Mouse (Mus musculus) heart, adult 2 months (tissue): Measurements from ENCODE around the gene Zfhx3. TPM values are rescaled to one million over a fixed set of nuclear protein-coding genes. Genes with fewer than 3 reads are reported as not detected.

ENCODE experiments used
- DNase-seq, 2 experiments: peaks; one replicate each; pipeline ENCODE4 v3.0.0; 2021
- H3K27ac ChIP-seq: fragments of 200-600 bp; 2 replicates; pipeline ENCODE4 v1.8.1; 2022
- H3K27me3 ChIP-seq: fragments of 200-500 bp; 2 replicates; pipeline ENCODE4 v1.6.1; 2012; ENCODE audit warnings: mild to moderate bottlenecking, low read length, inconsistent platforms, mixed read lengths; ENCODE audit not compliant: control insufficient read depth, insufficient read depth
- H3K36me3 ChIP-seq: fragments of 200-500 bp; 2 replicates; pipeline ENCODE4 v1.6.1; 2012; ENCODE audit warnings: low read length, inconsistent platforms; ENCODE audit not compliant: control insufficient read depth, insufficient read depth
- H3K4me1 ChIP-seq: fragments of 200-500 bp; 2 replicates; pipeline ENCODE4 v1.6.1; 2011; ENCODE audit warnings: low read length; ENCODE audit not compliant: control insufficient read depth, insufficient read depth
- H3K4me3 ChIP-seq: fragments of 200-600 bp; 2 replicates; pipeline ENCODE4 v1.8.1; 2022
- H3K79me2 ChIP-seq: fragments of 200-500 bp; replicated peaks from 2 replicates; pipeline ENCODE4 v1.6.1; 2012; ENCODE audit warnings: mild to moderate bottlenecking, inconsistent platforms, low read length, moderate library complexity, mixed read lengths; ENCODE audit not compliant: control insufficient read depth, insufficient read depth
- H3K9ac ChIP-seq: fragments of 200-500 bp; 2 replicates; pipeline ENCODE4 v1.6.1; 2012; ENCODE audit warnings: low read depth, mild to moderate bottlenecking, control low read depth, inconsistent platforms, low read length, mixed read lengths
- CTCF ChIP-seq: fragments of 200-600 bp; IDR thresholded peaks from 2 replicates; pipeline ENCODE4 v1.8.1; 2022; ENCODE audit warnings: antibody characterized with exemption, mild to moderate bottlenecking, moderate library complexity
- EP300 ChIP-seq: fragments of 200-500 bp; IDR thresholded peaks from 2 replicates; pipeline ENCODE4 v1.6.1; 2011; ENCODE audit warnings: low read depth, low read length, control low read depth; ENCODE audit not compliant: insufficient read depth
- POLR2A ChIP-seq: fragments of 200-500 bp; IDR thresholded peaks from 2 replicates; pipeline ENCODE4 v1.6.1; 2011; ENCODE audit warnings: mild to moderate bottlenecking, low read depth, low read length, control low read depth; ENCODE audit not compliant: insufficient read depth
- WGBS: fragments of 180-500 bp; shearing (Covaris S2); methylation state at CpG from one replicate; pipeline ENCODE4 v1.1.7; 2018; 5-methylcytosine and 5-hydroxymethylcytosine counted together
- intact Hi-C: fragments of 180-260 bp; cut with DNase I; formaldehyde crosslinking; loops from one replicate; pipeline ENCODE4 v1.15.1; 2025
- polyA plus RNA-seq: library from polyadenylated mRNA; depleted of rRNA; stranded (reverse); fragments of >200 nt; gene quantifications from 2 replicates; pipeline ENCODE4 v1.2.3, GENCODE M21; 2012
- total RNA-seq, 2 experiments: library from RNA; stranded (reverse); gene quantifications; 2 replicates each; pipeline ENCODE4 v1.2.3; 2021

Zfhx3 gene
- total and polyA plus RNA-seq, 3 experiments, result 1.8 to 8.3 (median 6.9) TPM

DNA sequence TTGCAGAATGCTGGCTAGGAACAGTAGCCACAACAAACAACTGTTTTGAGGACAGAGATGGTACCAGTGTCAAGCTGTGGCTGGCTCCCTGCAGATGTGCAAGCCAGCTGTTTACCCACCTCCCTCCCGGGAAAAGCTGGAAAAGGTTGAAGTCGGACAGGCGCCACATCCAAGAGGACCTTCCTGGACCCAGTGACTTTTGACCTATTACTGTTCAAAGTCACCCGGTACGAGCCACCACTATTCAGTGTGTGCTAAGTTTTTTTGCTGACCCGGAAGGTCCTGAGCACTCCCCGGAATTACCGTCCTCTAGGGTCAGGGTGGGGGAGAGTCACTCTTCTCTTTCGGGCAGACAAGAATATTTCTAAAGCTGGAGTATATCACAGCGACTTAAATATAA, 818.3 kb downstream of the Zfhx3 start:
- Histone ChIP-seq H3K27me3 (no peaks in the 10 kb centered on the region), H3K4me1 (peaks cover 7% of the 10 kb centered on the region), H3K36me3 (no peaks in the 10 kb centered on the region), H3K9ac (no peak overlapping the region), H3K4me3 (no peak overlapping the region), H3K27ac (no peak overlapping the region), H3K79me2 (no peaks in the 10 kb centered on the region)
- 89% methylated on average over 10 of the region's 10 CpGs for WGBS
- no peak for TF ChIP-seq EP300
- TF ChIP-seq CTCF, result no peak
- TF ChIP-seq POLR2A, result no peak
- intact Hi-C loops, result loop anchor here (5.0 kb wide), 1 partner anchor 43 kb away; no protein-coding TSS in a partner anchor
- DNase-seq, result no peak

DNA sequence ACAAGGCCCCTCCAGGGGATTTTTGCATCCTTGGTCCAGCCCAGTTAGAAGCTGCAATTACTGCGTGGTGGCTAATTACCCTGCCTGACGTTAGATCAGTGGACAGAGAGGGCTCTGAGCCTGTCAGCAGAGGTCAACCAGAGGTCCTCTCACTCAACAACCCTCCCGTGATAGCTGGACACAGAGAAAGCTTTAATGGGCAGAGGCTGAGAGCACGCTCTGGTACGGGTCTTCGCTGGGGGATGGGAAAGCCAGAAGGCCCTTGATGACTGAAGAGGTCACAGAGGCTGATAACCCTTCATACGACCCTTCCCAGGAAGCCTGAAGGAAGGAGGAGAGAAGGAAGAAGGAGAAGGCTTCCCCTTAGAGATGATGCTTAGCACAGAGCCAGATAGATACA, 820.1 kb downstream of the Zfhx3 start:
- no peaks in the 10 kb centered on the region for H3K27me3 ChIP-seq
- no peaks in the 10 kb centered on the region for H3K36me3 ChIP-seq
- H3K4me1 ChIP-seq, result peaks cover 6% of the 10 kb centered on the region
- DNase-seq, result no peak
- WGBS, result 44% methylated on average over 7 of the region's 7 CpGs
- no peak overlapping the region for H3K27ac ChIP-seq
- H3K4me3 ChIP-seq, result no peak overlapping the region
- H3K9ac ChIP-seq, result no peak overlapping the region
- H3K79me2 ChIP-seq, result no peaks in the 10 kb centered on the region
- TF ChIP-seq CTCF (no peak), EP300 (no peak), POLR2A (no peak)
- intact Hi-C loops, result loop anchor here (5.0 kb wide), 1 partner anchor 45 kb away; no protein-coding TSS in a partner anchor

DNA sequence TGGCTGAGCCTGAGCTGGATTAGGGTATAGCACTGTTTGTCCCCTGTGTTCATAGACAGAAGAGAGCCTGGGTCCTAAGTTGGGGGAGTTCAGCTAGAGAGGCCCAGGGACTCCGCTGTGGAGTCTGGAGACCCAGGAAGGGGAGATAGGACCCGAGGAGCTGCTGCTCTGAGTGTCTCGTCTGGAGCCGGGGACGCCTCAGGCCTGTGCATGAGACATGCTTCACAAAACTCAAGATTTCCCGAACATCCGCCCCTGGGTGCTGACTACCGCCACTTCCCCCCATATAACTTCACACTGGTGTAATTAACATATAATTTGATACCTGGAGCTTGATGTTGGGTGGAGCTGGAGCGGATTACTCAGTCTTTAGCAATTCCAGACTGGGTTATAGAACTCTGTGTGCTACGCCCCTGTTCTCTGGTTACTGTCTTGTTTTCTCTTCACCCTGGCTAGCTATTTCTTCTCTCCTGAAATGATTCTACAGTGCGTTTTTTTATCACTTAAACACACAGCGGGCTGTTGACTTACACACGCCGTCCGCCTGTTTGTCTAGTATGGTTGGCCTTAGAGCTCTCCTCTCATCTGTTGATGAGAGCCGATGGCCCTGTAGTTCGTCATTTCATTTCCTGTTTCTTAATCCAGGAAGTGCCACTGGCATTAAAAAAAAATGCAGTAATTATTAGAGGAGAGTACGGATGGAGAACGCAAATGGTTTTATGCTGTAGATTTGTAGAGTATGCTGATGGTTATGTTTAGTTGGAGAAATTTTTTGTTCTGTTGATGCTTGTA, 822.2 kb downstream of the Zfhx3 start:
- peak in 1 of 2 experiments; percentile 15 for DNase-seq
- Histone ChIP-seq H3K27me3 (no peaks in the 10 kb centered on the region), H3K4me3 (no peak overlapping the region), H3K79me2 (no peaks in the 10 kb centered on the region; the same call in 1 of the 2 replicates), H3K27ac (peak overlapping the region; percentile 4; the same call in 1 of the 2 replicates), H3K4me1 (peaks cover 6% of the 10 kb centered on the region), H3K9ac (no peak overlapping the region), H3K36me3 (no peaks in the 10 kb centered on the region)
- no peak for TF ChIP-seq POLR2A
- TF ChIP-seq CTCF, result no peak
- TF ChIP-seq EP300, result no peak
- intact Hi-C loops, result loop anchor here (5.0 kb wide), 1 partner anchor 47 kb away; no protein-coding TSS in a partner anchor
- WGBS, result 57% methylated on average over 19 of the region's 19 CpGs

DNA sequence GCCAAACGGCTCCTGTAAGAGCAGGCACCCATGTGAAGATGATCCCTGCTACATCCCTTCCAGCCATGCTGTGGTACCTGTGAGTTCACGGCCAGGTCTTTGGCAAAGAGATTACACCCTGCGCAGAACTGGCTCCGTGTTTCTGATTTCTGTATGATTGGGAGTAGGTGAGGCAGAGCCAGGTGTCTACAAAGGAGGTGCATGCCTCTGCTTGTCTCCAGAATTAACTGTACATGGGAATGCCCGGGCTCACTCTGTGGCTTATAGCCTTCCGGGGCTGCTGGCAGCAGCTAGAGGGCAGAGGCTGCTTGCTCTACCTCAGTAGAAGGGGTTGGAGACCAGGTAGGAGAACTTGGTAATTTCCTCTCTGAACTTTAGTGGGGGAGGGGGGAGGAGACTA, 823.7 kb downstream of the Zfhx3 start:
- intact Hi-C loops, result no loop called here
- H3K27me3 ChIP-seq, result no peaks in the 10 kb centered on the region
- H3K27ac ChIP-seq, result no peak overlapping the region
- peaks cover 6% of the 10 kb centered on the region for H3K4me1 ChIP-seq
- DNase-seq, result no peak
- no peaks in the 10 kb centered on the region; the same call in 1 of the 2 replicates for H3K79me2 ChIP-seq
- H3K36me3 ChIP-seq, result no peaks in the 10 kb centered on the region
- H3K4me3 ChIP-seq, result no peak overlapping the region
- no peak for TF ChIP-seq CTCF
- no peak for TF ChIP-seq POLR2A
- H3K9ac ChIP-seq, result no peak overlapping the region
- 87% methylated on average over 6 of the region's 6 CpGs for WGBS

DNA sequence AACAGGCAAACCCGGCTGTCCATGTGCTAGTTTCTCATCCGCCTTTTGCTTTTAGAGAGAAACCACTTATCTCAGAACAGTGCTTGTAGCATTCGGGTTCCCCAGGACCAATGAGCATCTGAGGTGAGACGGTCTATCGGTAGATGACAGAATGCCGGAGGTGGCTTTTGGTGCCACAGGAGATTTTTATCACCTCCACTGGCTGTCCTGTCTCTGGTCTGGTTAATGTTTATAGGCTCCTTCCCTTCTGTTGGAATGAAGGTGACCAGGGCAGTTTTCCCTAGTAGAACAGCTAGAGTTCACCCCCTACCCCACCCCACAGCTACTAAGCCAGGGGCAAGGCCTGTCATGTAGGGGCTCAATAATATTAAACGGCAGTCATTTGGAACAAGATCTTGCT, 825.6 kb downstream of the Zfhx3 start:
- H3K27ac ChIP-seq, result no peak overlapping the region
- DNase-seq, result no peak
- H3K4me1 ChIP-seq, result peaks cover 6% of the 10 kb centered on the region
- 82% methylated on average over 7 of the region's 7 CpGs for WGBS
- TF ChIP-seq CTCF (no peak), EP300 (no peak), POLR2A (no peak)
- H3K9ac ChIP-seq, result no peak overlapping the region
- intact Hi-C loops, result no loop called here
- H3K4me3 ChIP-seq, result no peak overlapping the region
- peaks cover under 1% of the 10 kb centered on the region; the same call in 1 of the 2 replicates for H3K79me2 ChIP-seq
- no peaks in the 10 kb centered on the region for H3K27me3 ChIP-seq
- no peaks in the 10 kb centered on the region for H3K36me3 ChIP-seq

DNA sequence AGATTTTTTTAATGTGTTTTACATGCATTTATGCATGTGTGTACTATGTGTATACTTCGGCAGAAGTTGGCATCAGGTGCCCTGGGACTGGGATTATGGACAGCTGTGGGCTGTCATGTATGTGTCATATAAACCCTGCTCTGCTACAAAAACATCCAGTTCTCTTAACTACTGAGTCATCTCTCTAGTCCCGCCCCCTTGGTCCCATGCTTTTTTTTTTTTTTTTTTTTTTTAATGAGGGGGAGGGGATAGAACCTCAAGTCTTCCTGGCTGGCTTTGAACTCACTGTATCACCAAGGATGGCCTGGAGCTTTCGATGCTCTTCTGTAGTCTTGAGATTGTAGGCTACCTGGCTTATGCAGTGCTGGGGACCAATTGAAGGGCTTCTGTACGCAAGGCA, 827.9 kb downstream of the Zfhx3 start:
- H3K27ac ChIP-seq, result no peak overlapping the region
- no peak overlapping the region for H3K4me3 ChIP-seq
- peaks cover 2% of the 10 kb centered on the region; the same call in 1 of the 2 replicates for H3K79me2 ChIP-seq
- no peak for DNase-seq
- H3K36me3 ChIP-seq, result no peaks in the 10 kb centered on the region
- intact Hi-C loops, result no loop called here
- whole genome bisulfite sequencing, result 86% methylated on average over 4 of the region's 4 CpGs
- H3K4me1 ChIP-seq, result peaks cover under 1% of the 10 kb centered on the region
- H3K9ac ChIP-seq, result no peak overlapping the region
- no peak for TF ChIP-seq CTCF
- TF ChIP-seq EP300, result no peak
- TF ChIP-seq POLR2A, result no peak
- no peaks in the 10 kb centered on the region for H3K27me3 ChIP-seq
